Mouse (Mus musculus): Measurements from ENCODE around the gene Tead1.
A peak's percentile ranks its signal among the peaks of the same experiment; 100 is the strongest.

Gene Tead1

DNA sequence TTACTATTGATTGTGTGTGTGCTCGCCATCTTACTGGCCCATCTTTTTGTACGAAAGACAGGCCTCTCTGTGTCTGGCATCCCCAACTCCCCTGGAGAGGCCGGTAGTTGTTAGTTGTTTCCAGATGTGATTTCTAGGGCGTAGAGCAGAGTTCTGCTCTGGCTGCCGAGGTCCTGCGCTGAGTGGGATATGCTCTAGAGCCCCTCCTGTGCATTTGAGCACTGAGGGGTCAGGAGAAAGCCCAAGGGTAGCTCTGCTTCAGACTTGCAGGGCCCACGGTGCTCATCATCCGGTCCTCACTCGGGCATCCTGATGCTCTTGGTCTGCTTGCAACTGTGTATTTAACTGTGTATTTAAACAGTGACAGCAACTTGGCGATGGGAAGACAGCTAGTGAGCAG is 7.5 kb downstream of the Tead1 start:
- DNase-seq (ENCODE audit: low read depth, low spot score) = peak; percentile 52

DNA sequence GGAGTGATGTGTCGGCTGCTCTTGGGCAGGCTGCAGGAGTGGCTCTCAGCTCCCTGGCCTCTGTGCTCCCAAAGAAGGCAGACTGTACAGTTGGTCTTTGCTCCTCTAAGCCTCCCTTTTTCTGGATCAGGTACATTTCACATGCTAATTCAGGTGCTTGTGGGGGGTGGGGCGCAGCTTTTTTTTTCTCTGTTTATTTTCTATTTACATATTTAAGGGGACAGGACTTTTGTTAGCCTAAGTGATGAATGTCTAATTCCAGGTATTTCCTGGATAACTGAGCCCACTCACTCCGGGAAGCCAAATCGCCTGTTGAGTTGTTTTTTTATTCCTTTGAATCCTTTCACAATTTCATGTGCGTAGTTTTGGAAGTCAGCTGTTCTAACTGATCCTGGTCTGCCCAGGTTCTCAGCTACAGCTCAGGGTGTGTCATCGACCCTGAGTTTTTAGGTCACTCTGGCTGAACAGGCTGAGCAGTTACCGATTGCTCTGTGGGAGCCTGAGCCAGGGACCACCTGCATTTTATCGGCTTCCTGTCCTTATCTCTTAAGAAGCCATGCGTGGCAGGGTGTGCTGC is 9.4 kb downstream of the Tead1 start:
- no peak for DNase-seq (ENCODE audit: low read depth, low spot score)

DNA sequence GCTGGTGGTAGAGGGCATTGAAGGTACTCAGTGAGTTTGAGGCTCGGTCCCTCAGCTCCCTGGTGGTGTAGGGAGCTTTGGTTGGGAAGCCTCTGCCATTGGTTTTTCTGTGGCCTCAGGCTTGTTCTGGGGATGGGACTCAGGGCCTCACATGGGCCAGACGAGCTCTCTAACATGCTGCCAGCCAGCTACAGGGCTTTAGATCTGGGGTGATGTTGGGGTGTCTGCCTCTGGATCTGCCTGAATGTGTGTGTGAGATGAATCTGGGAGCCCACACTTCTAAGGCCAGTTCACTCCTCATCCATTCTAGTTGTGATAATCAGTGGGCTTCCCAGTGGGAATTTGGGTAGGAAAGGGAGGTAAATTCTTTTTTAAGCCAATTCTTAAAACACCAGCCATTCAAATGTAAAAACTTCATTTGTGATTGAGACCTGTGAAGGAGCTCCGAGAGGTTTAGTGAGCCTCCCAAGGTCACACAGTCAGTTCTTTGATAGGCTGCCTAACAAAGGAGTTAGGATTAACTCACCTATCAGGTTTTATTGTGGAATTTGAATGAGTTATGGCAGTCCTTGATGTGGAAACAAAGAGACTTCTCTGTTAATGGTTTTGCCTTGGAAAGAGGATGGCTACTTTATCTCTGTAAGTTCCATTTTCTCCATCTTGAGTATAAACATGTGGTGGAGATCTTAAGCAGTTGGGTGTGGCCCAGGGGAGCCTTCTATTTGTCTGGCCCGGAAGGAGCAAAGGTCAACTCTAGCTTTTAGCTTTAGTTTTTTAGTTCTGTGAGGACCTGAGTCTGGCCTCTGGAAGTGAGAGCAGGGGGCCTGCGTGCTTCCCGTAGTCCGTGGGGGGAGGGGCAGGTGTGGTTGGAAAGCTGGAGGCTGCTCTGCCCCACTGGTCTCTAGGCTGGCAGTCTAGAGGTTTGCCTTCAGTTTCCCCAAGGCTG is 12.0 kb downstream of the Tead1 start:
- peak; percentile 58 for DNase-seq (ENCODE audit: low read depth, low spot score)

DNA sequence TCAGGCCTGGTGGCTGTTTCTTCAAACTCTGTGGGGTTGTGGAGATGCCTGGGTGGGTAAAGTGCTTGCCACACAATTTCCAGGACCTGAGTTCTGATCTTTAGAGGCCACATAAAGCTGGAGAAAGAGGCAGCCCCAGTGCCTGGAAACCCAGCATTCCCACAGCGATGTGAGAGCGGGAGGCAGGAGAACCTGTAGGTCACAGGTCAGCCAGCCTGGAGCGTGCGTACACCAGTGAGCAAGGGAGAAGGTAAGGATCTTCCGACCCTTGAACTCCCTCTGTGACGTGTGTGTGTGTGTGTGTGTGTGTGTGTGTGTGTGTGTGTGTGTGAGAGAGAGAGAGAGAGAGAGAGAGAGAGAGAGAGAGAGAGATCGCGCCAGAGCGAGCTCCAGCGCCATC is 14.4 kb downstream of the Tead1 start:
- no peak for DNase-seq (ENCODE audit: low read depth, low spot score)

DNA sequence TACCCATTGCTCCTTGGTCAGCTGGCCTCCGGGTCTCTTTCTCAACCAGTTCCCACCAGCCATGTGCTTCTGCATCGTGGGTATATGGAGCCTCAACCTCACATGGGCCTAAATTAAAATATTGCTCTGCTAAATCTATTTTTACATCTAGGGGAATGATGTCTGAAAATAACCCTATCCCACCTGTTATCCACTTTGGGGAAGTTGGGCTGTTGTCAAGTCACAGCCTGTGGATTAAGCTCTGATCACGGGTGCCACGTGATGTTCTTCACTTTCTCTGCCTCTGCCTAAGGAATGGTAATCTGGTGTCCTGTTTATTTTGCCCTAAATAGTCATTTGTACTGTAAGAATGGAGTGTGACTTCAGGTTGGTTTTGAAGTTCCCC is 17.7 kb downstream of the Tead1 start:
- DNase-seq (ENCODE audit: low read depth, low spot score) = no peak

DNA sequence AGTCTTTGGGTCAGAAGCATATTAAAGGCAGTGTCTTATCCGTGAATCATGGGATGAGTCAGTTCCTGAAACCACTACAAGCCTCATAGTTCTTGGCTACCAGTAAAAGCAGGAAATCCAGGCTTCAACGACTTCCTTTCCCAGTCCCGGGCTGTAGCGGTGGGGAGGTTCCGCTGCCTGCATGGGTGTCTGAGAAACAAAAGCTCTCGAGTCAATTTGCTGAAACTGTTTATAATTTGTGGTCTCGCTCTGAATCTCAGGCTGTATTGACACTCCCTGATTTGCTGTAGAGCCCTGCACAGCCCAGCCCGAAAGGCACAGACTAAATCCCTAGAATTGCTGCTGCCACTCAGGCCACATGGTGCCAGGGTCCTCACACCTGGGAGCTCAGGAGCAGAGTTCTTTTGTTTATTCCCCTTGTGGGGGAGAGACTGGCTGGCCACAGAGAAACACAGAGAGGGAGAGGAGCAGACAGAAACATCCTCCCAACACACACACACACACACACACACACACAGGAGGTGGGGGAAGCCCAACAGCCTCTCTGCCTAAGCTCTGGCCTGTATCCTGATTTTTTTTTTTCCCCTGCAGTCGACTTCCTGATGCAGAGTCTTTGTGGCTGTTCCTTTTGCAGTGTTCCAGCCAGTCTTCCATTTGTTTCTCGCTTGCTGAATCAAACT is 18.2 kb downstream of the Tead1 start:
- no peak for DNase-seq (ENCODE audit: low read depth, low spot score)

DNA sequence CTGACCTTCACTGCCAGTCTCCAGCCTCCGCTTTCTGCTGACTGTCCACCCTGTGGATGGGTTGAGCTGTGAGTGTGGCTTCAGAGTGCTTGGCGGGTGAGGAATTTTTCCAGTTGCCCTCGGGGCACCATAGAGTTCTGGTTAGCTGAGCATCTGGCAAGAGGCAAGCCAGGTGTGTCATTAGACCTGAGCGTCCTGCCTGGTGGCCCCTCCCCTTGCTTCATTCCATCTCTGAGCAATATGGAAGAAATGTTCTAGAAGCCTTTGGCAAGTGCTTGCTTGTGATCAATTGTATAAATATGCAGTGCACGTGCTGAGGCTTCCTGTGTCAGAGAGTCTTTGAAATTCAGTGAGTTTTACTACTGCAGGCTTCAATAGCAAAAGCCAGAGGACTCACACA is 21.0 kb downstream of the Tead1 start:
- DNase-seq (ENCODE audit: low read depth, low spot score) = no peak

DNA sequence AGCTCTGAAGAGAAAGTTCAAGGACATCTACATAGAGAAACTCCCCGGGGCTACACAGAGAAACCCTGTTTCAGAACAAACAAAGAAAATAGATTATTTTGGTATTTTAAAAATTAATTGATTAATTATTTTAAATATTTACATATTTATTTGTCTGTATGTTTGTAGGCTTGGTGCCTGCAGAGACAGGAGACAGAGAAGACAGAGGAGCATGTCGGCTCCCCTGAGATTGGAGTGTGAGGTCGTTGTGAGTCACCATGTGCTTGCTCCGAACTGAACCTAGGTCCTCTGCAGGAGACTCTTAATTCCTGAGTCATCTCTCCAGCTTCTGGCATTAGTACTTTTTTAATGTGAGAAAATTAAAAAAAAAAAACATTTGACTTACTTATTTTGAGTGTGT is 24.2 kb downstream of the Tead1 start:
- DNase-seq (ENCODE audit: low read depth, low spot score) = no peak

DNA sequence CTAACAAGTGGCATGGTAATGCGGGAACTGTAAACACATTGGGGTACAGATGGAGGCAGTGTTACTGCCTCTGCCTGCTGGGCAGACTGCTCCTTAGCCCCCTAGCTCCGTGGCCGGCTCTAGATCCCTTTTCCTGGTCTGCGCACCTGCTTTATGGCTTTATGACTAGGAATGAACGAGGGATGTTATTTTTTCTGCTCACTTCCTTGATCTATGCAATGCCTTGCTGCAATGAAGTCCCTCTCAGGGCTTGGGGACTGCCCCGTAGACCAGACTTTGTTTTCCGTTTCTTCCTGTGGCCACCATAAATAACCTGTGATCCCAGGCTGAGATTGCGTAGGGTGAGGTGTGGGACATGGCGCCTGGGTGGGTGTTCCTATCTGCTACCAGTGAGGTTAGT is 26.8 kb downstream of the Tead1 start:
- DNase-seq (ENCODE audit: low read depth, low spot score) = no peak

DNA sequence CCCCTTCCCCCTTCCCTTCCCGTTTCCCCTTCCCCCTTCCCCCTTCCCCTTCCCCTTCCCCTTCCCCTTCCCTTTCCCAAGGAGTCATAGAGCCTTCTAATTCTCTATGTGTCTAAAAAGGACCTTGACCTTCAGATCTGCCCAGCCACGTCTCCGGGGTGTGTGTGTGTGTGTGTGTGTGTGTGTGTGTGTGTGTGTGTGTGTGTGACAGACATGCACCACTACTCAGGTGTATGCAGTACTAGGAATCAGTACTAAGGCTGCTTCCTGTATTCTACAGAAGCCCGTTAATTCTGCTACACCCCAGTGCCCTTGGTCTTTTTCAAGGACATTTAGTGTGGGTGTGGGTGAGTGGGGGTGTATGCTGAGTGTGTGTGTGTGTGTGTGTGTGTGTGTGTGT is 27.6 kb downstream of the Tead1 start:
- DNase-seq (ENCODE audit: low read depth, low spot score) = no peak

DNA sequence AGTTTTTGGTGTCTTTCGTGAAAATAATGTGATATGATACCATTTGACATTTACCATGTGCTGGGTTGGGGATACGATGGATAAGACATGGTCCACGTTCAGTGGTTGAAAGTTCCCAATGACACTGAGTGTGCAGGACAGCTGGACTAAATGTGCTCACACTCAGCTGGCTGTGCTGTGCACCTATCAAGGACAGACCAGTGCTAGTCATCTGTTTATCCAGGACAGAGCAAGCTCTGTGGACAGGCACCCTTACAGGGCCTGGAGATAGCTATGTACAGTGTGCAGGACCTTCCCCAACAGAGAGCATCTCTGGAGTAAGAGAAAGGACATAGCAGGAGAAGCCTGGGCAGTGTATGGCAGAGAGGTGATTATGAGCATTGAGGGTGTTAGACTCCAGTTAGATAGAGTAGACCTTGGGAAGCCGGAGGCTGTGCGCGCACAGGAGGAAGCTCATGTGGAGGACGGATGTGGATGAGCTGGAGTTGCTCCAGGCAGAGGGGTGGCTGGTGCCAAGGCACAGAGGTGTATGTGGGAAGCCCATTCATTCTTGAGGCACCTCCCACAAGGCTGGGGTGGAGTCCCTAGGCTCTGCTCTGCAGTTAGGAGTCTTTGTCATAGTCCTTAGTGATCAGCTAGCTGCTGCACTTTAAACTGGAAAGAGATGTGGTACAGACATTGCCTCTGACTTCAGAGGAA is 31.4 kb downstream of the Tead1 start:
- DNase-seq (ENCODE audit: low read depth, low spot score) = no peak

DNA sequence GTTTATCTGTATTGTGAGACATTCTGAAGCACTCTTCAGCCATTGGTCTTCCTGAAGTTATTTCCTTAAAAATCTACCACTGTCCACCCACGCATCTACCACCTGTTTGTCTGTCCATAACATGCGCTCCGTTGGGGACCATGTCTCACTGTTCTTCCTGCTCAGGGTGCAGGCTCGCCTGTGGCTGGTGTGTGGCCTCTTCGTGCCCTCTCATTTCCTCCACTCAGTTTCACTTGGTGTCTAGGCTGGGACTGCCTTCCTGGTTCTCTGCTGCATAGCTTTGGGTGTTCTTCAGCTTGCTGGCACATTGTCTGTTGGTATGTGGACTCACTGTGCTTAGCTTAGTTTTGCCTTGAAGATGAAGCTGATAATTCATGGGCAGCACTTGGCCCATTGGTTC is 32.9 kb downstream of the Tead1 start:
- no peak for DNase-seq (ENCODE audit: low read depth, low spot score)

DNA sequence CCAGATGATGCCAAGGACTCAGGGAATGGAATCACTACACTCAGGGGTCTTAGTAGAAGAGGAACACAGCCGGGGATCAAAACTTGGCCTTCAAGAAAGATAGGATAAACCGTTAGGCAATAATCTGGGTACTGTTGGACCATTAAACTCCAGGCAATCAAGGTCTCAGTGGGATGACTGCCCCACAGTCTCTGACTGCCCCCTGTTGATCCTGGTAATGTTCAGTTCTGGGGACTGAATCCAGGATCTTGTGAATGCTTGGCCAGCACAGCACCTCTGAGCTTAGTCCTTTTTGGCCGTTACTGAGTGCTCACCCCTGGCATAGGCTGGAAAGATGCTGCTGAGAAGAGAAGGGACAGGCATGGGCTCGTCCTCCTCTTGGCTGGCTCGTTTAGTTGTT is 34.4 kb downstream of the Tead1 start:
- DNase-seq (ENCODE audit: low read depth, low spot score) = no peak

DNA sequence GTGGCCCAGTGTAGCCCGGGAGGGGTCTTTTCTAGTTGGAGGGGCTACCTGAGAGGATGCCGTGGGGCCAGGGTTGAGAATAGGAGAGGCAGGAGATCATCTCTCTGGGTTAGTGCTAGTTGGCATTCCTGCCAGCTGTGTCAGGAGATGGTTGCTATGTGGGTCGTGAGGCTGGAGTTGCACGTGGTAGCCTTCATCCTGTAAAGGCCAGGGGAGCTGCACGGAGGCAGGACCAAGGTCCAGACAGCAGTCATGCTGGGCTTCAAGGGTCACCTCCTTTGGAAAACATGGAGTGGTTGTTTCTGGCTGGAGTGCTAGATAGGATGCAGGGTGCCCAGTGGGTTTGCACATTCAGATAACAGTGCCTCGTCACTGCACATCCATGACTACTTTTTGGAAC is 35.7 kb downstream of the Tead1 start:
- DNase-seq (ENCODE audit: low read depth, low spot score) = no peak

DNA sequence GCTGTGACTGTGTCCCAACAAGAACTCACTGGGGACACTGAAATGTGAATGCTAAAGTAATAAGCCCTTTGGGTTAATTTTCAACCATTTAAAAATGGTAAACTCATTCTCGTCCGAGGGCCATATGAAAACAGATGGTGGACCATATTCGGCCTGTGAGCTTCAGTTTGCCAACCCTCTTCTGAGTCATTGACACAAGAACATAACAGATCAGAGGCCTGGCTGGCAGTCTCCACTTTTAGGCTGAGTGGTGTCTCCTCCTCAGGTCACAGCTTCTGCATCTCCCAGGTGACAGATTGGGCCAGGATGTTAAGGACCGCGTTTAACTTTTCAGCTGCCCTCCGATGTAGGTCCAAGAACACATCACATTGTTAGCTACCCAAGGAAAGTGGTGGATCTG is 37.6 kb downstream of the Tead1 start:
- no peak for DNase-seq (ENCODE audit: low read depth, low spot score)

DNA sequence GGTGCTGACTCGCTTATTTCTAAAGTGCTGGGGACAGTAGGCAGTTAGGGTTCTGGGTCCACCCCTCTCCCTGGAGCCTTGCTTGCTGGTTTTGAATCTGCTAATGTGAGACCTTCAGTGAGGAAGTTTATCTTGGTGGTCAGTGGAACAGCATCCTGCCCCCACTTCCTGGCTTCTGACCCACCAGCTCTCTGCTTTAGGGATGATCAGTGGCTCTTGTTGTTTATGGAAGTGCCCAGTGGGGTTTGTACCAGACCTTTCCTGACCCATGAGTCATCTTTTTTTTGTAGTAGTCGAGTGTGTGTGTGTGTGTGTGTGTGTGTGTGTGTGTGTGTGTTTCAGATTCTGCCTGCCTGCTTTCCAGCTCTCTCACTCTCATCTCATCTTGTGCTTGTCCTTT is 38.6 kb downstream of the Tead1 start:
- DNase-seq (ENCODE audit: low read depth, low spot score) = no peak

DNA sequence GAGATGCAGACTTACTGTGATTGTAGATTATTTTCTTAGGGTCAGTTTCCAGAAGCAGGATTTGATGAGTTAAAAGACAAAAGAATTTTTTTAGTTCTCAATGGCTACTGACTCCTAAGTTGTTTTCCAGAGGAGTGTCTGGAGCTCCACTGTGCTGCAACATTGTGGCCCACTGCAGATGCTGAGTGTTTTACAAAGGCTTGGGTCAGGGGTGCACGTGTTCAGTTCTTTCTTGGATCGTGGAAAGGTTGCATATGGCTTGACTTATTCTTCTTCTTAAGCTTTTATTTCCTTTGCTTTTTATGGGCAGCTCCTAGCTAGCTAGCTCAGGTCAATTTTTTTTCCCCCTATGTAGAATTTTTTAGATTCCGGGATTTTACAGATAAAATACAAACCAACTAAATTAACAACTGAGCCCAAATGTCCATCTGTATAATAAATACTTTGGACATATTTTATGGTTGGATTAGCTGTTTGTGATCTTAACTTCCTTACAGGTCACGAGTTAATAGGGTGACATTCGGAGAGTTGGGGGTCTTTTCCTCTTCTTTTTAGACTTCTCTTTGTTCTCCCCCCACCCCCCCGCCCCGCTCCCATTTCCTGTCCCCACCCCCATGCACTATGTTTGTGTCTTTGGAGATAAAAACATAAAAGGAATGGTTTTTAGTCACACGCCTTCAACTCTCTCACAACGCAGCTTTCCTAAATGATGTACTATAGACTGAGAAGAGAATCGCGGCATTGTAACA is 40.5 kb downstream of the Tead1 start:
- no peak for DNase-seq (ENCODE audit: low read depth, low spot score)

DNA sequence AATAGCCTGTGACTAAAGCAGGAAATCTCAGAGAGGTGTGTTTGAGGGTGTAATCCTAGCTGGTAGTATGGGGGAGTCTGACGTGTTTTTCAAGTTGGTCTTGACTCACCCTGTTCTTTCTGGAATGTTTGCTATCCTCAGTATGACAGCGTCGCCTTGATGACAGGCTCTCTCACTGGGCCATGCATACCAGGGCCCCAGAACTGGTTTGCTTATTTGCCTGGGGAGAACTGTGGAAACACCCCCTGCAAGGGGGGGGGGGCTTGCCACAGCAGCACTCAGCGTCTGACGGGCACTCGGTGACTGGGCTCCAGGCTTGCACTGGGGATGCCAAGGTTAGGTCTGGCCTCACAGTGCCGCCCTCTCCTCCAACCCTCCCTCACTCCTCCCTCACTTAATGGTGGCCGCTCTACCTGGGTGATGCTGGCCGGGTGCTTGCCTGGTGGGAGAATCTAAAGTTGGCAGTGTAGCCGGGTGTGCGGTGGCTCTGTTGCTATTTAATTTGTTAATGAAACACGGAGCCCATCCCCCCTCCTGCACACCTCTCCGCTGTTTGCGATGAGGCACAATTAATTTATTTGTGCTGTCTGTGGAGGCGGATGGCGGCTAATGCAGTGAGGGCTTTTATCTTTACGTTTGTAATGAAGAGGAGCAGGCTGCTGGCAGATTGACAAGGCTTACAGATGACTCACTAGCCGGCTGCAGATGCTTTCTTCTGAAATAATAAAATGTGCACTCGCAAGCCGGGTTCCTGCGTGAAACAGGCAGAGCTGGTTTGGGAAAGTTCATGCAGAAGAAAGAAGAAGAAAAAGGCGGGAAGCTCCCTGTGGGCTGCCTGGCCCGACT is 41.2 kb downstream of the Tead1 start:
- DNase-seq (ENCODE audit: low read depth, low spot score) = peak; percentile 71

DNA sequence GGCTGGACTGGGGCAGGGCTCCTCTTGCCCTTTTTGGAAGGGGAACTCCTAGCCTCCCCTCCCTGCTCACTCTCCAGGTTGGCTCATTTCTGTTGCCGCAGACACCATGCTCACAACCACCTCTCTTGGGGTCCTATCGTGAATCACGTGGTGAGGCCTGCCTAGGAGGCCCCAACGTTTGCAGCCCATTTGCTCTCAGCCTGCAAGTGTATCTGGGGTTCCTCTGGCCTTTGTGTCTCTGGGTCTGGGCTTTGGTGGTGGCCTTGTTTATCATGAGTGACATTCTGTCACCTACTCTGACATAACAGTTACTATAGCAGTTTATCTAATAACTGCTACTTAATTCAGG is 41.8 kb downstream of the Tead1 start:
- DNase-seq (ENCODE audit: low read depth, low spot score) = no peak

DNA sequence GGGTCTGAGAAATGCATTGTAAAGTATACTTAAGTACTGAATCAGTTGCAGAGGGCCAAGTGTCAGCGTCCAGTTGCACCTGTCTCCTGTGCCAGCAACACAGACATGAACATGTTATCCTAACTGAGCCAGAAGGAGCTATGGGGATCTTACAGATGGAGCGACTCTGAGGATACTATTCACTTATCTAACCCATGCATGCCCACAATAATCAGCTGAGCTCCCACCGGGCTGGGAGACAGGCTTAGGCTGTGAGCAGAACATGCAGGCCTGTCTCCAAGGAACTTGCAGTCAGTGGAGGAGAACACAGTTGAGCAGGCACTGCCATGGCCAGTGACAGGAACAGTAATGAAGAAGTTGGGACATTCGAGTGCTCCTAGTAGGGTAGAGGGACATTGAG is 42.7 kb downstream of the Tead1 start:
- DNase-seq (ENCODE audit: low read depth, low spot score) = no peak

DNA sequence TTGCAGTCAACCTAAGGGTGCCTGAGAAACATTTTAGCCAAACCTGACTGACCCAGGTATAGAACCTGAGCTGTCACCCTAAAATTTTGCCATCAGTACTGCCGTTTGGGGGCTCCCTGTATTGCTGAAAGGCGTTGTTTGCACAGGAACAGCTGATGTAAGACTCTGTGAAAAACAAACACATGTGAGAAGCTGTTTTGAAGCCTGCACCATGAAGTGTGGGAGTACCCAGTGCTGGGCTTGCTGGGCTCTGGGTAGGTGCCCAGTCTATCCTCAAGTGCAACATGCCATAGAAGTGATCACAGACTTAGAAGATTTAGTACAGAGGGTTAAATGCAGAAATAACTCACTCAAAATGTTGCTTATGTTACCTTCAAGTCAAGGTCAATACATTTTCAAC is 49.3 kb downstream of the Tead1 start:
- no peak for DNase-seq (ENCODE audit: low read depth, low spot score)
